Mouse (Mus musculus) liver, postnatal 0 days (tissue): Measurements from ENCODE around the gene Tcf21. TPM values are rescaled to one million over a fixed set of nuclear protein-coding genes. Genes with fewer than 3 reads are reported as not detected.

Experiments used
- ATAC-seq: fragments of 200-750 bp; cut with Nextera tagmentation; 2 replicates; pipeline ENCODE4 v1.8.0; 2017; ENCODE audit warnings: mild to moderate bottlenecking, moderate library complexity
- DNase-seq: peaks from one replicate; pipeline ENCODE4 v3.0.0-alpha.2; 2016
- H3K27ac ChIP-seq: fragments of 300-500 bp; sonication (generic); 2 replicates; pipeline ENCODE4 v1.5.1; 2014; ENCODE audit warnings: antibody characterized with exemption, moderate library complexity, mild to moderate bottlenecking, low read depth
- H3K27me3 ChIP-seq: fragments of 300-500 bp; sonication (generic); 2 replicates; pipeline ENCODE4 v1.6.1; 2014; ENCODE audit warnings: low read length, control low read depth, mixed read lengths; ENCODE audit not compliant: insufficient read depth
- H3K36me3 ChIP-seq: fragments of 300-500 bp; sonication (generic); replicated peaks from 2 replicates; pipeline ENCODE4 v1.6.1; 2014; ENCODE audit warnings: mild to moderate bottlenecking, control low read depth, low read length, moderate library complexity, mixed read lengths; ENCODE audit not compliant: insufficient read depth
- H3K4me1 ChIP-seq: fragments of 300-500 bp; sonication (generic); 2 replicates; pipeline ENCODE4 v1.6.1; 2014; ENCODE audit warnings: antibody characterized with exemption, mild to moderate bottlenecking, control low read depth; ENCODE audit not compliant: insufficient read depth
- H3K4me2 ChIP-seq: fragments of 300-500 bp; sonication (generic); 2 replicates; pipeline ENCODE4 v1.6.1; 2014; ENCODE audit warnings: low read depth, mild to moderate bottlenecking, low read length, moderate library complexity, mixed read lengths
- H3K4me3 ChIP-seq: fragments of 300-500 bp; sonication (generic); 2 replicates; pipeline ENCODE4 v1.5.1; 2014; ENCODE audit warnings: low read depth, low read length
- H3K9ac ChIP-seq: fragments of 300-500 bp; sonication (generic); replicated peaks from 2 replicates; pipeline ENCODE4 v1.6.1; 2014; ENCODE audit warnings: mild to moderate bottlenecking, moderate library complexity
- H3K9me3 ChIP-seq: fragments of 300-500 bp; sonication (generic); 2 replicates; pipeline ENCODE4 v1.6.1; 2016; ENCODE audit warnings: mild to moderate bottlenecking, control low read depth, low read length, mixed read lengths
- CTCF ChIP-seq: sonication (generic); IDR thresholded peaks from 2 replicates; pipeline ENCODE4 v1.5.1; 2016; ENCODE audit warnings: antibody characterized with exemption, low read depth
- EP300 ChIP-seq: IDR thresholded peaks from 2 replicates; pipeline ENCODE4 v1.6.1; 2016; ENCODE audit warnings: antibody characterized with exemption, low read depth, mild to moderate bottlenecking
- WGBS: fragments of 180-500 bp; shearing (Covaris S2); extraction: QIAGEN DNeasy Blood & Tissue Kit; methylation state at CpG from one replicate; pipeline ENCODE4 v1.1.7; 2014; ENCODE audit not compliant: insufficient replicate concordance; 5-methylcytosine and 5-hydroxymethylcytosine counted together
- polyA plus RNA-seq: library from polyadenylated mRNA; unstranded; fragments of >200 nt; fragmentation: Nextera tagmentation; extraction: Ambion mirVana; gene quantifications from 2 replicates; pipeline ENCODE4 v1.2.1, GENCODE M21; 2015

Gene Tcf21
- 12.9 and 13.9 TPM in 2 replicates for polyA plus RNA-seq

GRCm38 (mm10) chr10:22819871-22820590, at the start of gene Tcf21:
Tcf21 (minus strand) TSS chr10:22820174.
- Histone ChIP-seq H3K9me3 (no peaks in the 10 kb centered on the region), H3K27ac (0 out of 2 replicates have a peak within 1 kb of the TSS, but pooled peaks have one; percentile 25), H3K4me2 (no peak within 1 kb of the TSS), H3K9ac (0 out of 2 replicates have a peak within 1 kb of the TSS, but pooled peaks have one; percentile 47), H3K27me3 (peaks cover 56% of the 10 kb centered on the region), H3K4me1 (no peaks in the 10 kb centered on the region), H3K36me3 (no peaks in the 10 kb centered on the region), H3K4me3 (peak within 1 kb of the TSS; percentile 17; the same call in 1 of the 2 replicates)
- ATAC-seq, result no peak
- 2% methylated on average over 20 of the region's 20 CpGs for WGBS
- no peak for TF ChIP-seq EP300
- no peak for TF ChIP-seq CTCF
- no peak for DNase-seq

- WGBS, result 51% methylated on average over 8 of the region's 8 CpGs
- no peaks in the 10 kb centered on the region for H3K9me3 ChIP-seq
- DNase-seq (no peak), ATAC-seq (no peak)
- H3K9ac ChIP-seq, result no peak overlapping the region
- no peaks in the 10 kb centered on the region for H3K36me3 ChIP-seq
- H3K4me1 ChIP-seq, result no peaks in the 10 kb centered on the region
- no peak for TF ChIP-seq CTCF
- TF ChIP-seq EP300, result no peak
- no peak overlapping the region for H3K27ac ChIP-seq
- no peak overlapping the region for H3K4me3 ChIP-seq
- no peaks in the 10 kb centered on the region for H3K27me3 ChIP-seq
- H3K4me2 ChIP-seq, result no peak overlapping the region
Measured at GRCm38 (mm10) chr10:22868386-22868918, 48.5 kb upstream of the Tcf21 start.

GRCm38 (mm10) chr10:22867210-22867609, 47.2 kb upstream of the Tcf21 start:
- no peak overlapping the region for H3K4me3 ChIP-seq
- no peaks in the 10 kb centered on the region for H3K36me3 ChIP-seq
- H3K27me3 ChIP-seq, result no peaks in the 10 kb centered on the region
- no peaks in the 10 kb centered on the region for H3K9me3 ChIP-seq
- WGBS, result 52% methylated on average over 2 of the region's 2 CpGs
- TF ChIP-seq CTCF (no peak), EP300 (no peak)
- H3K9ac ChIP-seq, result no peak overlapping the region
- H3K4me2 ChIP-seq, result no peak overlapping the region
- ATAC-seq (no peak), DNase-seq (no peak)
- no peaks in the 10 kb centered on the region for H3K4me1 ChIP-seq
- H3K27ac ChIP-seq, result no peak overlapping the region

GRCm38 (mm10) chr10:22858111-22858510, 38.1 kb upstream of the Tcf21 start:
- peak; percentile 38 for TF ChIP-seq CTCF
- no peak for TF ChIP-seq EP300
- no peak overlapping the region for H3K9ac ChIP-seq

GRCm38 (mm10) chr10:22854330-22854729, 34.4 kb upstream of the Tcf21 start:
- DNase-seq, result no peak
- 23% methylated on average over 7 of the region's 7 CpGs for WGBS
- no peak overlapping the region for H3K9ac ChIP-seq
- H3K27ac ChIP-seq, result no peak overlapping the region
- no peak overlapping the region for H3K4me2 ChIP-seq
- no peaks in the 10 kb centered on the region for H3K27me3 ChIP-seq
- no peaks in the 10 kb centered on the region for H3K9me3 ChIP-seq
- no peaks in the 10 kb centered on the region for H3K4me1 ChIP-seq
- no peak for ATAC-seq
- TF ChIP-seq CTCF, result no peak
- no peak overlapping the region for H3K4me3 ChIP-seq
- no peaks in the 10 kb centered on the region for H3K36me3 ChIP-seq

More at GRCm38 (mm10) chr10:22858111-22858510, 38.1 kb upstream of the Tcf21 start:
- ATAC-seq, result no peak
- H3K36me3 ChIP-seq, result no peaks in the 10 kb centered on the region
- WGBS, result 30% methylated on average over 9 of the region's 9 CpGs
- no peaks in the 10 kb centered on the region for H3K9me3 ChIP-seq
- no peaks in the 10 kb centered on the region for H3K4me1 ChIP-seq
- H3K4me3 ChIP-seq, result no peak overlapping the region
- no peak overlapping the region for H3K27ac ChIP-seq
- H3K4me2 ChIP-seq, result no peak overlapping the region
- DNase-seq, result no peak
- H3K27me3 ChIP-seq, result no peaks in the 10 kb centered on the region

GRCm38 (mm10) chr10:22845351-22845750, 25.4 kb upstream of the Tcf21 start:
- H3K4me2 ChIP-seq, result no peak overlapping the region
- no peak overlapping the region for H3K9ac ChIP-seq
- DNase-seq, result no peak
- H3K4me1 ChIP-seq, result no peaks in the 10 kb centered on the region; the same call in 1 of the 2 replicates
- H3K27ac ChIP-seq, result no peak overlapping the region
- H3K9me3 ChIP-seq, result no peaks in the 10 kb centered on the region
- no peak overlapping the region for H3K4me3 ChIP-seq
- no peak for ATAC-seq
- 37% methylated on average over 3 of the region's 3 CpGs for WGBS
- H3K27me3 ChIP-seq, result peaks cover 43% of the 10 kb centered on the region
- TF ChIP-seq CTCF, result no peak
- no peak for TF ChIP-seq EP300
- H3K36me3 ChIP-seq, result no peaks in the 10 kb centered on the region
